Mouse (Mus musculus) liver, adult 2 months (tissue): ENCODE measurements around the gene Car10.

Experiments
- CTCF ChIP-seq: fragments of 200-500 bp; IDR thresholded peaks from 2 replicates; pipeline ENCODE4 v1.5.1; 2011; ENCODE audit warnings: low read depth, low read length, control low read depth
- POLR2A ChIP-seq: fragments of 200-500 bp; IDR thresholded peaks from 2 replicates; pipeline ENCODE4 v1.6.1; 2011; ENCODE audit warnings: low read length, control low read depth; ENCODE audit not compliant: insufficient read depth; ENCODE audit errors: extremely low read depth

DNA sequence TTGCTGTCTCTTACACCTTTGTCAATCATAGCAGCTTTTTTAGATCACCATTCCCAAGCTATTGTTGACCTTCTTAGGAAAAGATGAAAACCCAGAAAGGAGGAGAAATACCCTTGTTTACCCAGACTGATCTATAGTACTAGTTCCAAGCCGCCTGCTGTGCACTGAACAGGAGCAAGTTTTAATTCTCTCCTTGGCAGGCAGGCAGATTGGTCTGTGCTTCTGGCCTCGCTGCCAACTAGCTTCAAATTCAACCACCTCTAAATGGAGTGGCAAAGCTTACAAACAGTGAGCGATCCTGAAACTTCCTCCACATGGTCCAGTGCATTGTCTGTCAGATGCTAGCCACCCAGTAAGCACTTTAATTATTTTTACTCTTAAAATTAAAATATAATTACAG, 247.0 kb downstream of the Car10 start:
- no peak for TF ChIP-seq CTCF
- TF ChIP-seq POLR2A, result no peak
